ENCODE assay signal across 24 mouse cellular contexts in the genomic region with DNA sequence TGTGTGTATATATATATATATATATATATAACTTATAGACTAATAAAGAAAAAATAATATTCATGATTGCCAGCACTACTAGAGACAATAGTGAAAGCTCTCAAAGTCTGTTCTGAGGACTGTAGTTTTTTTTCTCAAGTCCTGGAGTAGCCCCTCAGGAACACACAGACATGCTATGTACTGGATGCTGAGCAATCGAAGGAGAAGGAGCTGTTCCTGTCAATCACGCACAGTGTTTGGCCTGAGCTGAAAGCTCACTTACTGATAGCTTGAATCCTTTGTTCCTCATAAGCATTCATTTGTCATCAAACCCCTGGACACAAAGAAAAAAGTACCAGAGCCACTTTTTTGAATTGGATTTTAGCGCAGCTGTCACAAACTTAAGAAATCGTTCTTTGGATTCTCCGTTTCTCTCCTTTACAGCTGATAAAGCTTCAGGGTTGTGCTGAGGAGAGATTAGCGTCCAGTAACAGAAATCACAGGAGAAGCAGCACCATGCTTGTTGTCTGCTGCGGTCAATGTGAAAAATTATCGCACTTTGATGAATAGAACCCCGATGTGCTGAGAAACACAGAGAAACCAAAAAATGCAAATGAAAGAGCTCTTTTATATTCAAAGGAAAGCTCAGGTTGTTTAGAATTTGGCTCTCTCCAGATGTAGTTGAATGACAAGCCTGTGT.
DNase-seq lines count a peak whose midpoint lies in the region; ATAC-seq lines count a peak whose summit lies in the region.
"Had no signal": no experiment of that assay in that cellular context is flagged by ENCODE, and none has a peak within 500 bp of the region (broad histone marks: within the 10 kb centered on the region; RNA-seq: fewer than 3 reads in every experiment).

No protein-coding gene starts in this region.

- no peak overlapping the region for H3K9ac ChIP-seq in embryonic facial prominence, embryonic 14.5 days (ENCODE audit: low read depth, low read length)
- no peak overlapping the region for H3K9ac ChIP-seq in forebrain, embryonic 12.5 days
- no peak overlapping the region for H3K9ac ChIP-seq in hindbrain, embryonic 15.5 days
- peak overlapping the region; percentile 48; the same call in 1 of the 2 replicates for H3K9ac ChIP-seq in midbrain, embryonic 16.5 days (ENCODE audit: low read depth, low read length)
- H3K9ac ChIP-seq: heart, embryonic 12.5 days had no signal

- H3K4me2 ChIP-seq in embryonic facial prominence, embryonic 14.5 days (ENCODE audit: low read depth, low read length): no peak overlapping the region
- H3K4me2 ChIP-seq in forebrain, embryonic 12.5 days: 0 out of 2 replicates have a peak overlapping the region, but pooled peaks have one; percentile 1
- H3K4me2 ChIP-seq in hindbrain, embryonic 15.5 days: peak overlapping the region; percentile 22
- H3K4me2 ChIP-seq in midbrain, embryonic 16.5 days (ENCODE audit: low read length): peak overlapping the region; percentile 48
- H3K4me2 ChIP-seq: heart, embryonic 12.5 days had no signal

- 79% methylated on average over 9 of the region's 9 CpGs for whole genome bisulfite sequencing in embryonic facial prominence, embryonic 14.5 days
- WGBS in embryonic facial prominence, embryonic 10.5 days: 80% methylated on average over 9 of the region's 9 CpGs
- WGBS in forebrain, embryonic 12.5 days: 39% methylated on average over 9 of the region's 9 CpGs
- 51% methylated on average over 9 of the region's 9 CpGs for WGBS in hindbrain, embryonic 15.5 days
- WGBS in midbrain, embryonic 16.5 days: 25% methylated on average over 9 of the region's 9 CpGs

- no peak overlapping the region for H3K27ac ChIP-seq in embryonic facial prominence, embryonic 14.5 days (replicated peaks; ENCODE audit: low read depth, low read length)
- no peak overlapping the region for H3K27ac ChIP-seq in embryonic facial prominence, embryonic 10.5 days (replicated peaks)
- no peak overlapping the region for H3K27ac ChIP-seq in forebrain, embryonic 12.5 days
- H3K27ac ChIP-seq in hindbrain, embryonic 15.5 days (replicated peaks): peak overlapping the region; percentile 27; the same call in 1 of the 2 replicates
- peak overlapping the region; percentile 67 for H3K27ac ChIP-seq in midbrain, embryonic 16.5 days (ENCODE audit: low read length)
- H3K27ac ChIP-seq: gastrocnemius, adult 2 months; limb, embryonic 10.5 days had no signal

- H3K9me3 ChIP-seq in embryonic facial prominence, embryonic 14.5 days (ENCODE audit: control insufficient read depth, low read length): no peaks in the 10 kb centered on the region
- no peaks in the 10 kb centered on the region for H3K9me3 ChIP-seq in embryonic facial prominence, embryonic 10.5 days
- H3K9me3 ChIP-seq in forebrain, embryonic 12.5 days: no peaks in the 10 kb centered on the region
- no peaks in the 10 kb centered on the region for H3K9me3 ChIP-seq in hindbrain, embryonic 15.5 days
- H3K9me3 ChIP-seq in midbrain, embryonic 16.5 days (replicated peaks; ENCODE audit: control insufficient read depth, low read length, poor library complexity, severe bottlenecking): no peaks in the 10 kb centered on the region
- H3K9me3 ChIP-seq: heart, embryonic 12.5 days; limb, embryonic 10.5 days; megakaryocyte, embryonic 14.5 days had no signal

- no peaks in the 10 kb centered on the region for H3K4me1 ChIP-seq in embryonic facial prominence, embryonic 14.5 days (ENCODE audit: control insufficient read depth, insufficient read depth, low read length)
- no peaks in the 10 kb centered on the region for H3K4me1 ChIP-seq in embryonic facial prominence, embryonic 10.5 days
- peaks cover 5% of the 10 kb centered on the region; the same call in 1 of the 2 replicates for H3K4me1 ChIP-seq in forebrain, embryonic 12.5 days
- H3K4me1 ChIP-seq in hindbrain, embryonic 15.5 days (replicated peaks): no peaks in the 10 kb centered on the region
- H3K4me1 ChIP-seq in midbrain, embryonic 16.5 days (ENCODE audit: control insufficient read depth, insufficient read depth, low read length): peaks cover 7% of the 10 kb centered on the region
- H3K4me1 ChIP-seq: heart, embryonic 12.5 days; limb, embryonic 10.5 days; megakaryocyte, embryonic 14.5 days had no signal

- H3K36me3 ChIP-seq in embryonic facial prominence, embryonic 14.5 days (ENCODE audit: control insufficient read depth, insufficient read depth, low read length): no peaks in the 10 kb centered on the region
- no peaks in the 10 kb centered on the region for H3K36me3 ChIP-seq in embryonic facial prominence, embryonic 10.5 days (replicated peaks)
- no peaks in the 10 kb centered on the region for H3K36me3 ChIP-seq in forebrain, embryonic 12.5 days (replicated peaks)
- no peaks in the 10 kb centered on the region for H3K36me3 ChIP-seq in hindbrain, embryonic 15.5 days
- H3K36me3 ChIP-seq in midbrain, embryonic 16.5 days (ENCODE audit: control insufficient read depth, insufficient read depth, low read length): no peaks in the 10 kb centered on the region
- H3K36me3 ChIP-seq: heart, embryonic 12.5 days; limb, embryonic 10.5 days had no signal

- no peaks in the 10 kb centered on the region for H3K27me3 ChIP-seq in embryonic facial prominence, embryonic 14.5 days (replicated peaks; ENCODE audit: control insufficient read depth, insufficient read depth, low read length)
- H3K27me3 ChIP-seq in embryonic facial prominence, embryonic 10.5 days (replicated peaks; ENCODE audit: low read depth, poor library complexity, severe bottlenecking): no peaks in the 10 kb centered on the region
- no peaks in the 10 kb centered on the region for H3K27me3 ChIP-seq in forebrain, embryonic 12.5 days
- H3K27me3 ChIP-seq in hindbrain, embryonic 15.5 days: no peaks in the 10 kb centered on the region
- no peaks in the 10 kb centered on the region for H3K27me3 ChIP-seq in midbrain, embryonic 16.5 days (ENCODE audit: control insufficient read depth, insufficient read depth, low read depth, low read length)
- H3K27me3 ChIP-seq: heart, embryonic 12.5 days; megakaryocyte, embryonic 14.5 days; Patski had no signal

- DNase-seq in embryonic facial prominence, embryonic 14.5 days (ENCODE audit: low spot score): peak; percentile 20
- DNase-seq in embryonic facial prominence, embryonic 10.5 days (ENCODE audit: low spot score): no peak
- no peak for DNase-seq in spleen, postnatal 14 days (ENCODE audit: low spot score in 2 of 2)
- no peak for DNase-seq in right cerebral cortex, postnatal 4 days
- no peak for DNase-seq in right cerebral cortex, postnatal 25 days
- DNase-seq: adrenal gland, adult 8-10 months; cerebellum, adult 11 months; cerebellum, postnatal 25 days; embryo, embryonic 11 days; gastrocnemius, adult 2 months; heart, postnatal 14 days; kidney, adult 2 months; kidney, postnatal 14 days; lung, adult 18-20 months; thymus, postnatal 14 days had no signal

- H3K4me3 ChIP-seq in embryonic facial prominence, embryonic 14.5 days (ENCODE audit: low read depth, low read length): no peak overlapping the region
- H3K4me3 ChIP-seq in embryonic facial prominence, embryonic 10.5 days: no peak overlapping the region
- no peak overlapping the region for H3K4me3 ChIP-seq in forebrain, embryonic 12.5 days (replicated peaks)
- no peak overlapping the region for H3K4me3 ChIP-seq in hindbrain, embryonic 15.5 days
- H3K4me3 ChIP-seq in midbrain, embryonic 16.5 days (ENCODE audit: low read depth, low read length): peak overlapping the region; percentile 1; the same call in 1 of the 2 replicates
- H3K4me3 ChIP-seq: gastrocnemius, adult 2 months; heart, embryonic 12.5 days; limb, embryonic 10.5 days; megakaryocyte, embryonic 14.5 days; myocyte had no signal

- no peak for ATAC-seq in embryonic facial prominence, embryonic 14.5 days (ENCODE audit: low read depth)
- ATAC-seq in forebrain, embryonic 12.5 days (ENCODE audit: low FRiP score): 0 out of 2 replicates have a peak, but pooled peaks have one; percentile 53
- ATAC-seq in hindbrain, embryonic 15.5 days (ENCODE audit: low FRiP score, low read depth): no peak
- peak; percentile 85 for ATAC-seq in midbrain, embryonic 16.5 days
- ATAC-seq: inflammation-experienced regulatory T-cells, adult 6 months; Patski had no signal

Comparison
In these comparisons a context has a peak if more than half of its experiments do, and no peak if none do; other contexts are left out.
1. ATAC-seq: peak in forebrain, embryonic 12.5 days (single experiment) and midbrain, embryonic 16.5 days (single experiment); none in embryonic facial prominence, embryonic 14.5 days (single experiment) and hindbrain, embryonic 15.5 days (single experiment).
2. H3K27ac ChIP-seq: peak in hindbrain, embryonic 15.5 days (single experiment) and midbrain, embryonic 16.5 days (single experiment); none in embryonic facial prominence, embryonic 14.5 days (single experiment), embryonic facial prominence, embryonic 10.5 days (single experiment) and forebrain, embryonic 12.5 days (single experiment).